Mouse (Mus musculus) forebrain, embryonic 14.5 days (tissue): ENCODE data around the gene Tinagl1. TPM values are rescaled to one million over a fixed set of nuclear protein-coding genes. Genes with fewer than 3 reads are reported as not detected.

ENCODE experiments used
- ATAC-seq: fragments of 200-750 bp; cut with Nextera tagmentation; 2 replicates; pipeline ENCODE4 v1.8.0; 2017; ENCODE audit warnings: mild to moderate bottlenecking, moderate library complexity
- DNase-seq: peaks from one replicate; pipeline ENCODE4 v3.0.0-alpha.2; 2015; ENCODE audit warnings: low spot score
- H3K27ac ChIP-seq: fragments of 300-500 bp; sonication (generic); 2 replicates; pipeline ENCODE4 v1.5.1; 2014; ENCODE audit warnings: low read depth, mild to moderate bottlenecking, control low read depth, low read length, moderate library complexity
- H3K27me3 ChIP-seq: fragments of 300-500 bp; sonication (generic); replicated peaks from 2 replicates; pipeline ENCODE4 v1.6.1; 2014; ENCODE audit warnings: low read length, control low read depth, mixed read lengths; ENCODE audit not compliant: control insufficient read depth, insufficient read depth
- H3K36me3 ChIP-seq: fragments of 300-500 bp; sonication (generic); 2 replicates; pipeline ENCODE4 v1.6.1; 2014; ENCODE audit warnings: low read length, control low read depth; ENCODE audit not compliant: control insufficient read depth, insufficient read depth
- H3K4me1 ChIP-seq: fragments of 300-500 bp; sonication (generic); 2 replicates; pipeline ENCODE4 v1.6.1; 2014; ENCODE audit warnings: antibody characterized with exemption, low read length, control low read depth; ENCODE audit not compliant: control insufficient read depth, insufficient read depth
- H3K4me2 ChIP-seq: fragments of 300-500 bp; sonication (generic); 2 replicates; pipeline ENCODE4 v1.6.1; 2014; ENCODE audit warnings: mild to moderate bottlenecking, control low read depth, low read length
- H3K4me3 ChIP-seq: fragments of 300-500 bp; sonication (generic); 2 replicates; pipeline ENCODE4 v1.5.1; 2014; ENCODE audit warnings: low read depth, low read length, control low read depth
- H3K9ac ChIP-seq: fragments of 300-500 bp; sonication (generic); 2 replicates; pipeline ENCODE4 v1.6.1; 2014; ENCODE audit warnings: mild to moderate bottlenecking, low read length, control low read depth, moderate library complexity
- H3K9me3 ChIP-seq: fragments of 300-500 bp; sonication (generic); replicated peaks from 2 replicates; pipeline ENCODE4 v1.6.1; 2016; ENCODE audit warnings: low read length, control low read depth, mixed read lengths; ENCODE audit not compliant: control insufficient read depth
- WGBS: fragments of 180-500 bp; shearing (Covaris S2); extraction: QIAGEN DNeasy Blood & Tissue Kit; methylation state at CpG from one replicate; pipeline ENCODE4 v1.1.7; 2014; 5-methylcytosine and 5-hydroxymethylcytosine counted together
- polyA plus RNA-seq: library from polyadenylated mRNA; unstranded; fragments of >200 nt; fragmentation: Nextera tagmentation; extraction: Ambion mirVana; gene quantifications from 2 replicates; pipeline ENCODE4 v1.2.1, GENCODE M21; 2014

Tinagl1 gene
- polyA plus RNA-seq, 1 experiment from 2014 or later = 2.7 TPM

GRCm38 (mm10) chr4:130166061-130166460 is 8.9 kb downstream of the Tinagl1 start:
- no peak for ATAC-seq
- no peaks in the 10 kb centered on the region for H3K9me3 ChIP-seq
- no peak overlapping the region for H3K9ac ChIP-seq
- no peak overlapping the region for H3K27ac ChIP-seq
- H3K4me3 ChIP-seq = no peak overlapping the region
- peaks cover 6% of the 10 kb centered on the region; the same call in 1 of the 2 replicates for H3K4me1 ChIP-seq
- WGBS = 84% methylated on average over 18 of the region's 18 CpGs
- H3K4me2 ChIP-seq = no peak overlapping the region
- peaks cover 5% of the 10 kb centered on the region; the same call in 1 of the 2 replicates for H3K27me3 ChIP-seq
- no peaks in the 10 kb centered on the region for H3K36me3 ChIP-seq
- DNase-seq = no peak

DNA sequence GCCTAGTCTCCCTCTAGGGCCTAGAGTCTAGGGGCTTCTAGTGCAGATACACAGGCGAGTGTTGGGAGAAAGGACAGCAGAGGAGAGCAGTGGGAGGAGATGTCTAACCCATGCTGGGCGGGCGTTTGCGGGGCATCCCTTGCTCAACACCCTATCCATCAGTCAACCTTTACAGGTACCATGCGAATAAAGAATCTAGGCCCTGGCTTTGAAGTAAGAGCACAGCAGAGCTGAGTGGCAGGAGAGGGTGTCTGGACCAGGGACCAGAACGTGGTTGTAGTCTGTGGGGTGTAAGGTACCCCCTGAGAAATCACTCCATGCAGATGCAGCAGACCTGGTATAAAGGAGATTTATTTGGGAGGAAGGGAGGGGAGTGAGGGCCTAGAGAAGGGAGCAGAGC is 10.8 kb downstream of the Tinagl1 start:
- H3K4me1 ChIP-seq = peaks cover 6% of the 10 kb centered on the region; the same call in 1 of the 2 replicates
- no peaks in the 10 kb centered on the region for H3K9me3 ChIP-seq
- no peaks in the 10 kb centered on the region for H3K36me3 ChIP-seq
- 72% methylated on average over 6 of the region's 6 CpGs for WGBS
- no peak overlapping the region for H3K27ac ChIP-seq
- no peak overlapping the region for H3K4me2 ChIP-seq
- H3K27me3 ChIP-seq = peaks cover 5% of the 10 kb centered on the region; the same call in 1 of the 2 replicates
- no peak overlapping the region for H3K9ac ChIP-seq
- no peak for DNase-seq
- H3K4me3 ChIP-seq = no peak overlapping the region
- no peak for ATAC-seq

GRCm38 (mm10) chr4:130163391-130163861 is 11.5 kb downstream of the Tinagl1 start:
- Histone ChIP-seq H3K9me3 (no peaks in the 10 kb centered on the region), H3K27me3 (peaks cover 5% of the 10 kb centered on the region; the same call in 1 of the 2 replicates), H3K4me3 (no peak overlapping the region), H3K27ac (no peak overlapping the region), H3K36me3 (no peaks in the 10 kb centered on the region), H3K9ac (0 out of 2 replicates have a peak overlapping the region, but pooled peaks have one; percentile 13), H3K4me2 (peak overlapping the region; percentile 16; the same call in 1 of the 2 replicates), H3K4me1 (peaks cover 6% of the 10 kb centered on the region; the same call in 1 of the 2 replicates)
- 6% methylated on average over 20 of the region's 20 CpGs for WGBS
- no peak for ATAC-seq
- no peak for DNase-seq

DNA sequence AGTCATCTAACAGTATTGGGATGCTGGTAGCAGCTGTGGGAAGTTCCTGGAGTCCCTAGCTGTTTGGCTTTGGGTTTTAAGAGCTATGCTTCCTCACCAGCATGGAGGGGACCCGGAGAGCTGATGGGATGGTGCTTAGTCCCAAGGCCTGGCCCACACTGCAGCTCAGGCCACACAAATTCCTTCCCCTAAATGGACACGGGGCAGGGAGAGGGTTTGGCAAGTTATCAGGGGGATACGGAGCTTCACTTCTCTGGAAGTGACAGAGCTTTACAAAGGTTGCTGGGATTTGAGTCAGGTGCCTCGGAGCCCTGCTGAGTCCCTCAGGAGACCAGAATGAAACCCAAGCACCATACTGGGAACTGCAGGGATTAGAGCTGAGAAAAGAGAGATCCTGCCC is 13.6 kb downstream of the Tinagl1 start:
- Histone ChIP-seq H3K4me2 (no peak overlapping the region), H3K27ac (no peak overlapping the region), H3K4me1 (peaks cover 6% of the 10 kb centered on the region; the same call in 1 of the 2 replicates), H3K36me3 (no peaks in the 10 kb centered on the region), H3K27me3 (peaks cover 5% of the 10 kb centered on the region; the same call in 1 of the 2 replicates), H3K4me3 (no peak overlapping the region), H3K9me3 (no peaks in the 10 kb centered on the region), H3K9ac (no peak overlapping the region)
- WGBS = 7% methylated on average over 4 of the region's 4 CpGs
- ATAC-seq (no peak), DNase-seq (no peak)

DNA sequence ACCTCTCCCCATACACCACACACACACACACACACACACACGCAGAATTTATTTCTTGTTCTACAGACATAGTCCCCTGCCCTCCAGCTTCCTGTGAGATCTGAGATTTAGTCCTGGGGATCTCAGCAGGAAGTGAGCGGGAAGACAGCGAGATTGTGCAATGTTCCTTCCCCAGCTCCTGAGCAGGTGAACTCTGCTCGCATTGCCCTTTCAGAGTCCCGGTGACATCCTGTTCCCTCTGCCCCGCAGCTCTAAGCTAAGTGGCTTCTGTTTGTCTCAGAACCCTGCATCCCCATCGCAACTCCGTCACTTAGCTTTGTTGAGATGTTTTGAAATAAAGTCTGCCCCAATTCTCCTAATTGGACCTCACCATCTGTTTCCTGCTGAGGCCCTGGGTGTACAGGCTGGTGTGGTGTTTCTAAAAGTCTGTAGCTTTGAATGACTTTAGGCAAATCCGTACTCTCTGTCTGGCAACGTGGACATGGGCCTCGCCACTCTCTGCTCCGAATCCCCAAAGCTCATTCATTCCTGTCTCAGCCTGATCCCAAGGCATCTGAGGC is 18.0 kb downstream of the Tinagl1 start:
- no peaks in the 10 kb centered on the region for H3K4me1 ChIP-seq
- 76% methylated on average over 12 of the region's 12 CpGs for WGBS
- ATAC-seq (no peak), DNase-seq (no peak)
- no peak overlapping the region for H3K4me3 ChIP-seq
- H3K36me3 ChIP-seq = no peaks in the 10 kb centered on the region
- H3K4me2 ChIP-seq = no peak overlapping the region
- no peaks in the 10 kb centered on the region for H3K9me3 ChIP-seq
- no peak overlapping the region for H3K9ac ChIP-seq
- H3K27me3 ChIP-seq = no peaks in the 10 kb centered on the region; the same call in 1 of the 2 replicates
- no peak overlapping the region for H3K27ac ChIP-seq

DNA sequence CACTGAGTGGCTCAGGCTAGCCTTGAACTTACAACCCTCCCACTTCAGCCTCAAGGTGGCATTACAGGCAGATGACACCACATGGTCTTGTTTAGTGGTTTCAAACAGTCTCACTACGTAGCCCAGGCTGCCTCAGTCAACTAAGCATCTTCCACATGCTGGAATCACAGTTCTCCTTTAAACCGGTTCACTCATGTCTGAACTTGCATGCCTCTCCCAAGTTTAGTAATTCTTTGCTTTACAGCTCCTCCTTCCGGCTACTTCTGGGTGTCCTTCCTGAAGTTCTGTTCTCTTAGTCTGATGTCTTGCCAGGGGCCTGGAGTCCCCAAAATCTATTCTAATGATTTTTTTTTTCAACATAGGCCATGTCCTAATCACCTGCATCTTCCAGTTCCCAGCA is 20.7 kb downstream of the Tinagl1 start:
- Histone ChIP-seq H3K9me3 (no peaks in the 10 kb centered on the region), H3K27me3 (no peaks in the 10 kb centered on the region; the same call in 1 of the 2 replicates), H3K27ac (no peak overlapping the region), H3K4me1 (no peaks in the 10 kb centered on the region), H3K4me2 (no peak overlapping the region), H3K9ac (no peak overlapping the region), H3K36me3 (no peaks in the 10 kb centered on the region), H3K4me3 (no peak overlapping the region)
- 88% methylated on average over 3 of the region's 3 CpGs for WGBS
- ATAC-seq (no peak), DNase-seq (no peak)

GRCm38 (mm10) chr4:130148405-130148804 is 26.5 kb downstream of the Tinagl1 start:
- WGBS = 91% methylated on average over 10 of the region's 10 CpGs
- ATAC-seq = no peak
- Histone ChIP-seq H3K4me3 (no peak overlapping the region), H3K36me3 (no peaks in the 10 kb centered on the region), H3K4me2 (no peak overlapping the region), H3K27me3 (no peaks in the 10 kb centered on the region; the same call in 1 of the 2 replicates), H3K9ac (no peak overlapping the region), H3K27ac (no peak overlapping the region), H3K9me3 (no peaks in the 10 kb centered on the region), H3K4me1 (no peaks in the 10 kb centered on the region)
- no peak for DNase-seq

DNA sequence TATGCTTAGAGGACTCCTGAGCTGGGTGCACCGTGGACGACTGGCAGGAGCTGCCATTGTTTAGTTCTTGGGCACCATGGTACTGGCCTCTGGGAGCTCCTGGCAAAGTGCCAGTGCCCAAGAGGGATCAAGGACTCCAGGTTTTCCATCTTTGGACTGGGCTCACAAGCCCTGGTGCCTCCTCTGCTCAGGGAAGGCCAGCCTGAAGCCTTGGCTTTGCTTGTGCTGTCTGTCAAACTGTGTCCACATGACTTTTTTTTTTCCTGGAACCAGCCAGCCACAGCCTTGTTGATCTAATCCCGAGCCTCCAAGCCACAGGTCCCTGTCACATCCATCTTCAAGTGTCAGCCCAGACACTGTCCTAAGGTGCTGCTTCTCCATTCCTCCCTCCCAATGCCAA is 33.1 kb downstream of the Tinagl1 start:
- WGBS = 37% methylated on average over 3 of the region's 3 CpGs
- peaks cover 4% of the 10 kb centered on the region; the same call in 1 of the 2 replicates for H3K4me1 ChIP-seq
- no peak for DNase-seq
- H3K36me3 ChIP-seq = no peaks in the 10 kb centered on the region
- H3K27me3 ChIP-seq = peaks cover 29% of the 10 kb centered on the region
- no peak for ATAC-seq
- no peak overlapping the region for H3K4me2 ChIP-seq
- H3K4me3 ChIP-seq = no peak overlapping the region
- no peaks in the 10 kb centered on the region for H3K9me3 ChIP-seq
- H3K27ac ChIP-seq = no peak overlapping the region
- H3K9ac ChIP-seq = no peak overlapping the region

GRCm38 (mm10) chr4:130140992-130141402 is 33.9 kb downstream of the Tinagl1 start:
- 63% methylated on average over 9 of the region's 9 CpGs for WGBS
- H3K4me2 ChIP-seq = no peak overlapping the region
- no peak for ATAC-seq
- no peak overlapping the region for H3K9ac ChIP-seq
- H3K27ac ChIP-seq = no peak overlapping the region
- H3K4me1 ChIP-seq = peaks cover 4% of the 10 kb centered on the region; the same call in 1 of the 2 replicates
- H3K4me3 ChIP-seq = no peak overlapping the region
- H3K36me3 ChIP-seq = no peaks in the 10 kb centered on the region
- peaks cover 29% of the 10 kb centered on the region for H3K27me3 ChIP-seq
- DNase-seq = no peak
- no peaks in the 10 kb centered on the region for H3K9me3 ChIP-seq
